Mouse (Mus musculus) Patski (cell line): ENCODE data around the gene D2hgdh. TPM values are rescaled to one million over a fixed set of nuclear protein-coding genes. Genes with fewer than 3 reads are reported as not detected.
"Not testable (repeated sequence)": the region's sequence is repeated elsewhere in the genome, so short reads cannot be mapped to it uniquely, and the experiment has no call there.

Source experiments
- ATAC-seq: fragments of 100-300 bp; one replicate; pipeline ENCODE4 v1.8.0; 2021
- CTCF ChIA-PET: fragments of 350-600 bp; sonication (Branson Sonifier 250); formaldehyde crosslinking; loops from one replicate; lab custom pipeline; 2022; ENCODE audit warnings: inconsistent platforms; lab: Charles Lee
- POLR2A ChIA-PET: fragments of 350-600 bp; sonication (Branson Sonifier 250); formaldehyde crosslinking; loops from one replicate; lab custom pipeline; 2022; ENCODE audit warnings: antibody characterized with exemption, inconsistent platforms; lab: Charles Lee
- DNase-seq: peaks from one replicate; pipeline ENCODE4 v3.0.0-alpha.2; 2011; ENCODE audit warnings: low read depth, low spot score
- H3K27me3 ChIP-seq: fragments of 371-371 bp; one replicate; pipeline ENCODE4 v1.5.1; 2021
- CTCF ChIP-seq: fragments of 100-300 bp; IDR thresholded peaks from one replicate; pipeline ENCODE4 v1.5.1; 2021
- in situ Hi-C: fragments of 300-500 bp; cut with MboI; formaldehyde crosslinking; loops from 3 replicates; pipeline ENCODE4 v1.11.1; 2018; ENCODE audit warnings: low pct_unique_long_range_greater_than_20kb, mixed read lengths
- polyA plus RNA-seq: library from polyadenylated mRNA; unstranded; gene quantifications from one replicate; pipeline ENCODE4 v1.2.3, GENCODE M21; 2021

The D2hgdh gene
- polyA plus RNA-seq, 1 experiment from 2014 or later: 34.9 TPM

DNA sequence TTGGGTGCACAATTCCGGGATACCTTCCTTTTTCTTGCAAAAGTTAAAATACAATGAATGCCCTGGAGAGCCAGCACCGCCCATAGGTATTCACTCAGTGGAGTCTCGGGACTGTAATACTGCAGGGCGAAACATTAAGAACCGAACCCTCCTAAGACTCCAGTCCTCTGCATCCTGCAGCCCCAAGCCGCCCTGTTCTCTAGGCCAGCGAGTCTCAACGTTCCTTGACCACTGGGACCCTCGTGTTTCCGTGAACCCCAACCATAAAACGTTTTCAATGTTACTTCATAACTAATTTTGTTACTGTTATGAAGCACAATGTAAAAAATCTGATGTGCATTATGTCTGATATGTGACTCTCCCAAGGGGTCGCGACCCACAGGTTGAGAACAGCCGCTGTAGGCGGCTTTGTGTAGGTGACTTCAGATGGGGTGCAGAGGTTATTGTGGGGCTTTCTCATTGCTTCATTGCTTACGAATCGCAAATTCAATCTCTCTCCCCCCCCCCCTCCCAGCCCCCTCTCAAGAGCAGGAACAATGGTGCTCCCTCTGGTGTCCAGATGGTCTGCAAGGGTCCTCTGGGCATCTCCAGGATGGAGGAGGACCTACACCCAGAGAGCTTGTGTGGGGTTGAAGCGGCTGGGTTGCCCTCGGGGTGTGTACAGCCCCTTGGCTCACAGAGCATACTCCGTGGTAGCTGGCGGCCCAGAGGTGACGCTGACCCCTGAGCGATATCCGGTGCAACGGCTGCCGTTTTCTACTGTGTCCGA, 1.2 kb downstream of the D2hgdh start:
- DNase-seq (no peak), ATAC-seq (no peak)
- ChIA-PET CTCF (interaction anchor here (1.2 kb wide), 1 partner anchor 13 kb away, joined by 3 read pairs; no protein-coding TSS in a partner anchor), POLR2A (no interaction called here)
- in situ Hi-C loops: no loop called here
- no peak for TF ChIP-seq CTCF
- H3K27me3 ChIP-seq: no peaks in the 10 kb centered on the region

DNA sequence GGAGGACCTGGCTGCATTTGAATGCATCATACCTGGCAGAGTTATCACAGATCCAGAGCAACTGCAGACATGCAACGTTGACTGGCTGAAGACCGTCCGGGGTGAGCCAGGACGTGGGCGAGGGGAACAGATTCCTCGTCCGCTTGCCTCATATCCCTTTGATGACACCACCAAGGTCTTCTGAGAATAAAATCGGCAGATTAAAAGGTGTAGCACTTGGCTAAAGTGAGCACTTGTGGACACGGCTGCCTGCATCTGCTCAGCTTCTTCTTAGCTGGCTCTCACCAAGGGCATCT, 1.8 kb downstream of the D2hgdh start:
- no peak for TF ChIP-seq CTCF
- POLR2A ChIA-PET: no interaction called here
- DNase-seq (no peak), ATAC-seq (no peak)
- in situ Hi-C loops: no loop called here
- H3K27me3 ChIP-seq: no peaks in the 10 kb centered on the region
- CTCF ChIA-PET: no interaction called here

DNA sequence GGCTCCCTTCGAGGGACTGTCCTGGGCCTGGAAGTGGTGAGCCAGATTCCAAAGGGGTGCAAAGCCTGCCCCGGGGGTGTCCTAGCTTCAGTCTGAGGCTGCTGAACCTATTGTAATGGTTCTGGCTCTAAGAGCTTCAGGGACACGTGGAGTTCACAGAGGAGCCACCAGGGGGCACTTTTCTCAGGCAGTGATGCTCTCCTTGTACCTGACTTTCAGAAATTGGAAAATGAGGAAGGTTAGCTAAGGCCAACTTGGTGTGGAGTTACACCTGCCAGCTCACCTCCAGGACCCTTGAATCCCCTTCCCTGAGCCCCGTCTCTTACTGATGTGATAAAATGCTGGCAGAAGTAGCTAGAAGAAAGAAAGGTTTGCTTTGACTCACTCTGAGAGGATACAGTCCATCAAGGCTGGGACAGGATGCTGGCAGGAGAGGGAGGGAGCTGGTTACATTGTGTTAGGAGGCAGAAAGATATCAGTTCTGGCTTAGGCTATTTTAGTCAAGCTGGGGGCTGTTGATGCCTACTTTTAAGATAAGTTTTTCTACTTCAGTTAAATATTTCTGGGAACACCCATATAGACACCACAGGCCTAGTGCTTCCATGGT, 8.1 kb downstream of the D2hgdh start:
- peak; percentile 44 for TF ChIP-seq CTCF
- POLR2A ChIA-PET, ATAC-seq, H3K27me3 ChIP-seq, DNase-seq: not testable (repeated sequence)
- CTCF ChIA-PET: interaction anchor here (1.0 to 1.3 kb wide), 3 partner anchors 12 to 246 kb away, joined by 3 to 4 read pairs (median 3); no protein-coding TSS in a partner anchor
- in situ Hi-C loops: loop anchor here (10.0 kb wide), 1 partner anchor 242 kb away; no protein-coding TSS in a partner anchor

DNA sequence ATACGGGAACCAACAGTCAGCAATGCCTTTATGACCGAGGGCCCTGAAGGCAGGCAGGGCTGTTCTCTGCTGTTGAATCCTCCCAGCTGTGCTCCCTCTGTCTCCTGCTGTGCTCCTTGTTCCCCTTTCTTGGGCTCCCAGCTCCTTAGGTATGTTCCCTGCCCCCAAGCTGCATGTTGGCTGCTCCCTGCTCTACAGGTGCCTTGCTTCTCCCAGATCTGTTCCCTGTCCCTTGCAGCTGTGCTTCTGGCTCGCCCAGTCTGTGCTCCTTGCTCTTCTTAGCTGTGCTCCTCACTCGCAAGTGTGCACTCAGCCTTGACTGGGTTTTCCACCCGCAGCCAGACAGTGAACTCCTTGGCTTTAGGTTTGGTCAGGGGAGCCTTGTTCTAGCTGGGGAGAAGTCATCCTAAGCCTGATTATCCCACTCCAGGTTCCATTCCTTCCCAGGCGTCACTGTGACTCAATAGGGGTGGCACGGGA, 10.0 kb downstream of the D2hgdh start:
- in situ Hi-C loops: loop anchor here (10.0 kb wide), 1 partner anchor 240 kb away; no protein-coding TSS in a partner anchor
- POLR2A ChIA-PET: interaction anchor here (0.6 kb wide), 1 partner anchor 10 kb away, joined by 5 read pairs; the partner anchor contains the start of gene D2hgdh

DNA sequence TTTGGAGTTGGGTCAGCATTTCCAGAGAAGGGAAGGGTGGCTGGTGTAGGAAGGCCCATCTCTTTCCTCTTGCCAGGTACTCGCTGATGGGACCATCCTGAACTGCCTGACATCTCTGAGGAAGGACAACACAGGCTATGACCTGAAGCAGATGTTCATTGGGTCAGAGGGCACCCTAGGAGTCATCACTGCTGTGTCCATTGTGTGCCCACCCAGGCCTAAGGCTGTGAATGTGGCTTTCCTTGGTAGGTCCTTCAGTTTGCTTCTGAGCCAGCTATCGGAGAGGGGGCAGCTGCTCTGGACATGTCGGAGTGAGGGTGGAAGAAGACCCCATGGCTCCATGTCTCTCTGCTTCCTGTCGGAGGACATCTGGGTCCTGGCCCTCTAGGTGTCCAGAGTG, 10.5 kb downstream of the D2hgdh start:
- no peaks in the 10 kb centered on the region for H3K27me3 ChIP-seq
- ATAC-seq (no peak), DNase-seq (no peak)
- ChIA-PET POLR2A (interaction anchor here (0.6 kb wide), 1 partner anchor 10 kb away, joined by 5 read pairs; the partner anchor contains the start of gene D2hgdh), CTCF (no interaction called here)
- no peak for TF ChIP-seq CTCF
- in situ Hi-C loops: loop anchor here (10.0 kb wide), 1 partner anchor 240 kb away; no protein-coding TSS in a partner anchor

More for the DNA sequence above, 10.0 kb downstream of the D2hgdh start:
- TF ChIP-seq CTCF: no peak
- CTCF ChIA-PET: no interaction called here
- DNase-seq: no peak
- no peaks in the 10 kb centered on the region for H3K27me3 ChIP-seq
- ATAC-seq: peak; percentile 32

DNA sequence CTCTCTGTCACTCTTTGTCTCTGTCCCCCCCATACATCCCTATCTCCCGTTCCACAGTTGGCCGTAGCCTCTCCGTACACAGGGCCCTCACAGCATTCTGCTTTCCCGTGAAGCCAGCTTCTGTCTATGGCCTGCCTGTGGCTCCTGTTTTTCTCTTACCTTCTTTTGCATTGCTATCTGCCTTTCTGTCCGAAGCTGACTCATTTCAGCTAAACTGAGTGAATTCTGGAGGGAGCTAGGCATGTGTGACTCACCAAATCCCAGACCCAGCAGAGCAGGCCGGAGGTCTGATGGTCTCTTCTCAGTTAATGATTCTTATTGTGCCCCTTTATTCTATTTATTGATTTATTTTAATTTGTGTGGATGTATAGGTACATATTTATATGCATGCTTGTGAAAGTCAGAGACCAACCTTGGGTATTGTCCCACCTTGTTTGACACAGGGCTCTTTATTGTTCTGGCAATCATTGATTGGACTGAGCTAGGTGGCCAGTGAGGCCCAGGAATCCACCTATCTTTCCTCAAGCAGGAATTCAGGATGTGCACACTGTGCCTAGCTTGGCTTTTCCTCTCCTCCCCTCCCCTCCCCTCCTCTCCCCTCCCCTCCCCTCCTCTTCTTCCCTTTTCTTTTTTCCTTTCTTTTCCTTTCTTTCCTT, 11.3 kb downstream of the D2hgdh start:
- peak; percentile 66 for DNase-seq
- POLR2A ChIA-PET: no interaction called here
- H3K27me3 ChIP-seq: no peaks in the 10 kb centered on the region
- in situ Hi-C loops: loop anchor here (10.0 kb wide), 1 partner anchor 239 kb away; no protein-coding TSS in a partner anchor
- CTCF ChIA-PET: no interaction called here
- peak; percentile 98 for ATAC-seq
- TF ChIP-seq CTCF: no peak

DNA sequence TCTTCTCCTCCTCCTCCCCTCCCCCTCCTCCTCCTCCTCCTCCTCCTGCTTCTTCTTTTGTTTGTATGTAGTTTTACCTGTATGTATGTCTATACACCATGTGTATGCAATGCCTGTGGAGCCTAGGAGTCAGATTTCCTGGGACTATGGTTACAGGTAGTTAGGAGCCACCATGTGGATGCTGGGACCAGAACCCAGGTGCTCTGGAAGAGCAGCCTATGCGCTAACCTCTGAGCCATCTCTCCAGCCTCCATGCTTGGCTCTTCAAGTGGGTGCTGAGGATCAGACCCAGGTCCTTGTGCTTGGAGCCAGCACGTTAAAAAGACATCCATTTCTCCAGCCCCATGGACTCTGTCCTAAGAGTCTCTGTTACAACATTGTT, 11.8 kb downstream of the D2hgdh start:
- ChIA-PET CTCF (no interaction called here), POLR2A (no interaction called here)
- in situ Hi-C loops: loop anchor here (10.0 kb wide), 1 partner anchor 238 kb away; no protein-coding TSS in a partner anchor
- no peaks in the 10 kb centered on the region for H3K27me3 ChIP-seq
- TF ChIP-seq CTCF: no peak
- ATAC-seq (no peak), DNase-seq (no peak)

DNA sequence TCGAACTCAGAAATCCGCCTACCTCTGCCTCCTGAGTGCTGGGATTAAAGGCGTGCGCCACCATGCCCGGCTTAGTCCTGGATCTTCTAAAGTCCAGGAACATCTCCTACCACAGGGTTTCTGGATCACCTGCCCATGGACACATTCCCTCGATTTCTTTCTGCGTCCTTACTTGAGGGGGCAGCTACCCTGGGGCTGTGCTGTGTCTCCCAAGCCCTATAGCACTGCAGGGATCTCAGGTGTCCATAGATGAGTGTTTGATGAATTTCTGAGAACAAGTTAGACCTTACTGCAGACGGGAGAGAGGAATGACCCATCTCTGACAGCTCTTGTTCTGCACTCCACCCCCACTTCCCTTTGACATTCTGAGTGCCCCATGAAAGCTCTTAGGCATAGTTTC, 12.6 kb downstream of the D2hgdh start:
- TF ChIP-seq CTCF: no peak
- ChIA-PET POLR2A (interaction anchor here (0.6 kb wide), 1 partner anchor 223 kb away, joined by 3 read pairs; no protein-coding TSS in a partner anchor), CTCF (no interaction called here)

DNA sequence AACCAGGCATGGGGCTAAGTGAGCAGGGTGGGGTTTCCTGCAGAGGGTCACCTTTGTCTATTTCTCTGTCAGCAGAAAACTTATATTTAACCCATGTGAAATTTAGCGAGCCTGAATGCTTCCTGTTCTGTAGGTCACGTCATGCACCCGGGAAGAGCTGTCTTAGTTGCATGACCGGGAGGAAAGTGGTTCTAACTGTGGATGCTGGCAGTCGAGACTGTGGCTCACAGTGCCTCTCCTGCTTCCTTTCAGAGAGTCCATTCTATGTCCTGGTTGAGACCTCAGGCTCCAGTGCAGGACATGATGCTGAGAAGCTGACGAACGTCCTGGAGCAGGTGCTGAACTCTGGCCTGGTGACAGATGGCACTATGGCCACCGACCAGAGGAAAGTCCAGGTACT, 13.9 kb downstream of the D2hgdh start:
- DNase-seq, CTCF ChIA-PET, POLR2A ChIA-PET, H3K27me3 ChIP-seq, ATAC-seq: not testable (repeated sequence)
- in situ Hi-C loops: loop anchor here (10.0 kb wide), 1 partner anchor 236 kb away; no protein-coding TSS in a partner anchor

More for the DNA sequence above, 12.6 kb downstream of the D2hgdh start:
- H3K27me3 ChIP-seq: no peaks in the 10 kb centered on the region
- no peak for ATAC-seq
- no peak for DNase-seq
- in situ Hi-C loops: loop anchor here (10.0 kb wide), 1 partner anchor 237 kb away; no protein-coding TSS in a partner anchor

DNA sequence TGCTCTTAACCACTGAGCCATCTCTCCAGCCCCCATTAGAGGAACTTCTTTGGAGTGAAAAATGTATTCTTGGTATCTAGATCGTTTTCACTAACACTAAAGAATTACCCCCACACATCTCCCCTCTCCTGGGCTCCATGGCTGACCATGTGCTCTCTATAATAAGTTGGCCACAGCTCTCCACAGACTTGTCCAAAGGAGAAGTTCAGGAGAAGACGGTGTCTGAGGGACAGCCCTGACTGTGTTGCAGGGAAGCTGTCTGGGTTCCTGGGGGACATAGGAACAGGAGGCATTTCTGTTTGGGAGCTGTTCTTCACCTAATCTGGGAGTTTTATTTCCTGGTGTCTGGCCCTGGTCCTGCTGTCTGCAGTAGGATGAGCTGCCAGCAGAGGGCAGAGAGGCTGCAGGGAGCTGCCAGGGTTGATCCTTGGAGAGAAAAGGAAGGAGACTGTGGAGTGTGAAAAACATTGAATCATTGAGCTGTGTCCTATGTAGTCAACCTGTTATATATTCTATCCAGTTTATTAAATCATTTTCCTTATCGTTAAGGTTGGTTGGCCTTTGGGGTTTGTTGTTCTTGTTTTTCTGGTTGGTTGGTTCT, 21.2 kb downstream of the D2hgdh start:
- CTCF ChIA-PET, in situ Hi-C loops, H3K27me3 ChIP-seq, POLR2A ChIA-PET, DNase-seq: not testable (repeated sequence)
- ATAC-seq: peak; percentile 97

DNA sequence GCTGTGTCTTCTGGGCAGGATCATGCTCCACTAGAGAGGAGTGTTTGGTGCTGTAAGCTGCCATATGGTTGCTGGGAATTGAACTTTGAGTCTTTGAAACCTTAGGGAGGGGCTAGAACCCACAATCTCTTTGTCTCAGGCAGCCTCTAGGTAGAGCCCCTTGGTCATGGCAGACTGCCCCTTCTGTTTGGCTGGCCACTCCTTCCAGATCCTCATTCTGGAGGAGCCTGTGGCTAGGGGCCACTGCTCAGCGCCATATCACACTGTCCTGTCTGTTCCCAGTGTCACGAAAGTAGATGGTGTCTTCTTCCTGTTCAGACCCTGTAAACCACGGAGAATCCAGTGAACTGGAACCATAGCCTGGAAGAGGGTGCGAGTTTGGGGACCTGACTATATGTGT, 31.1 kb downstream of the D2hgdh start:
- ATAC-seq, in situ Hi-C loops, DNase-seq, CTCF ChIA-PET, H3K27me3 ChIP-seq, POLR2A ChIA-PET: not testable (repeated sequence)
